Mouse (Mus musculus) frontal cortex, postnatal 14 days (tissue): ENCODE measurements at regions not wholly inside any gene's neighbourhood (a gene's known extent, or its start where the extent isn't known, plus 50 kb on each side); places are given as distances from the start of the nearest gene placed in this dataset.

Source experiments
- DNase-seq, 2 experiments: peaks; one replicate each; pipeline ENCODE4 v3.0.0; 2022; ENCODE audit warnings: low spot score in 2 of 2

- no peak for DNase-seq
Measured at GRCm38 (mm10) chr7:36538111-36538510, 159.8 kb upstream of the Tshz3 start.

GRCm38 (mm10) chr7:36548007-36548406 lies 149.9 kb upstream of the Tshz3 start:
- DNase-seq: no peak

- DNase-seq: no peak
Measured at GRCm38 (mm10) chr7:36548440-36548839, 149.5 kb upstream of the Tshz3 start.

GRCm38 (mm10) chr7:36571061-36571460 lies 126.9 kb upstream of the Tshz3 start:
- no peak for DNase-seq

- no peak for DNase-seq
Measured at GRCm38 (mm10) chr7:36582074-36582473, 115.8 kb upstream of the Tshz3 start.

GRCm38 (mm10) chr7:36585014-36585413 lies 112.9 kb upstream of the Tshz3 start:
- no peak for DNase-seq

- no peak for DNase-seq
Measured at GRCm38 (mm10) chr7:36591496-36591895, 106.4 kb upstream of the Tshz3 start.

- DNase-seq: no peak
Measured at GRCm38 (mm10) chr7:36596630-36597301, 101.2 kb upstream of the Tshz3 start.

GRCm38 (mm10) chr7:36605026-36605698 lies 92.8 kb upstream of the Tshz3 start:
- no peak for DNase-seq

GRCm38 (mm10) chr7:36620256-36620655 lies 77.7 kb upstream of the Tshz3 start:
- DNase-seq: no peak

- DNase-seq: no peak
Measured at GRCm38 (mm10) chr7:36644252-36644651, 53.7 kb upstream of the Tshz3 start.
